Mouse (Mus musculus) c-Kit-positive CD71-positive TER-119-positive erythroid progenitor cells, embryonic 14.5 days (primary cell): ENCODE measurements at regions not wholly inside any gene's neighbourhood (a gene's known extent, or its start where the extent isn't known, plus 50 kb on each side); places are given as distances from the start of the nearest gene placed in this dataset.

Experiments used
- DNase-seq: peaks from one replicate; pipeline ENCODE4 v3.0.0-alpha.2; 2013; ENCODE audit warnings: low spot score

DNA sequence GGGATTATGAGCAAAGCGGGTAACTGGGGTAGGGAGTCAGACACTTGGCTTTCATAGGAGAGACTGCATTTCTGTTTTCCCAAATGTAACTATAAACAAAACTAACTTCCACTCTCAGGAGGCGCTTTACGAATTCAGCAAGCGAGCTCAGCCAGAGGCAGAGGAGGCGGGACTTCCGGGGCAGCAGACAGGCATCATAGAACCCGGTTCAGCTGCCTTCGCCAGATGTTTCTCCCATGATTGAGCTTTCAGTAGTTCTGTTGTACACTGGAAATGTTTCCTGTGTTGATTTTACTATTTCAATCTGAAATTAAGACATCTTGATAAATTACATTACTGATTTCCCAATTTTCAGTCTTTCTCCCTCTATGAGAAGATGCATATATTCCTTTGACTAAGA, 92.9 kb downstream of the Zfp365 start:
- DNase-seq: no peak

DNA sequence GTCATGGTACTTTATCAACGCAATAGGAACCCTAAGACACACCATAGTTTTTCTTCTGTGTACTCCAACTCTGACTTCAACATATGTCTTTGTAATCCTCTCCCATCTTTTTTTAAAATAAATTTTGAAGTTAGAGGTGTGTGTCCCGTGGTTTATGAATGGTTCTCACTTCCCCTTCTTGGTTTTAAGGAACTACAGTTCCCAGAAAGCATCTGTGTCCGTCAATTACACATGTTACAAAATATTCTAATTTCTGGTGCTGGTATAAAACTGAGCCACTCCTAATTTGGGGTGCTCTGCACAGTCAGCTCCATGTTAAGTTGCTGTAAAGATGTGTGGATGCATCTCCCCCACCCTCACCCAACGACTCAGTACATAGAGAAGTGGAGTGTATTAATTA, 98.6 kb downstream of the Zfp365 start:
- no peak for DNase-seq

DNA sequence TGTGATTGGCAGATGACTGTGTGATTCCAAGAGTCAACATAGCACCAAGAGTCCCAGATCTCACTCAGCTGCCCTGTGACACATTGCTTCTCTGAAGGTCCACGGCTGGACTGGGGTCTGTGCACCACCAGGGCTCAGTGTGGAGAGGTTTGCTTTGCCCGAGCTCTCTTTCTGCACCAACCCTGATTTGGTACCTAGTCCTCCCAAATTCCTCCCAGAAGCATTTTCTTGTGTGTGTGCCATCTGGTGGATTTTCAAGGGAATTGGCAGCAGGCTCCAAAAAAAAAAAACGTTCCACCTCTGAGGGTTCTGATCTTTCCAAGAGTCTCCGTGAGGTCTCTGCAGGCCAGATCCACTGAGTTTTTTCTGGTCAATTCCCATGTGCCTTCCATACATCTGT, 107.3 kb downstream of the Zfp365 start:
- no peak for DNase-seq

DNA sequence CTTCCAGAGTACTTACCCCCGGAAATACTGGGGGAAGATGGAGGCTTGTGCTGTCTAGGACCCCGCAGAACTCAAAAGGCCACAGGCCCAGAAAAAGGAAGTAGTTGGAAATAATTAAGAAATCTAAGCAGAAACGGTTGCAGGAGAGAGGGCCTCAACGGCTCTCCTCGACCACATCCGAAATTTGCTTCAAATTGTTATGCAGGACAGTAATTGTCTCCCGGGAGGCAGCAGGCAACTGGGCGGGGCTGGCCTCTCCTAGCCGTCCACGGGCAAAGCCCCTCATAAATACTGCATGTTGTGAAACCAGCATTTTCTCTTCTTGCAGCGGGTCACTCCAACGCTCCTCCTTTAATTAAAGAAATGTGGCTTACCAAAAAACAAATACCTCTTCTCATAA, 107.8 kb downstream of the Zfp365 start:
- DNase-seq: no peak

DNA sequence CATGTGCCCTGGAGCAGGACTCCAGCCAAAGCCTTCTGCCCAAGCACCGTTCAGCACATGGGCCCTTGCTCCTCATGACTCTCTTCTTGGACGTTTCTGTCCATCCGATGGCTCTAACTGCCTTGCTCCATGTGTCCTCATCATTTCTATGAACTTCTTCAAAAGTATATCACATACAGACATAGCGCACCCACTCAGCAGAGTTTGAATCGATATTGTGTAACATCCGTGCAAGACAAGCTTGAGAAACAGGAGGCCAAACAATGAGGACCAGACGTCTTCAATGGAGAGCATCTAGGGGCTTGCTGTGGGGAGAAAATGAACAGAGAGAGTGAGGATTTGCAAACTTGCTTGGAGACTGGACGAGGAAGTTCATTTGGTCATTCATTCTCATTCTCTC, 110.3 kb downstream of the Zfp365 start:
- DNase-seq: no peak

DNA sequence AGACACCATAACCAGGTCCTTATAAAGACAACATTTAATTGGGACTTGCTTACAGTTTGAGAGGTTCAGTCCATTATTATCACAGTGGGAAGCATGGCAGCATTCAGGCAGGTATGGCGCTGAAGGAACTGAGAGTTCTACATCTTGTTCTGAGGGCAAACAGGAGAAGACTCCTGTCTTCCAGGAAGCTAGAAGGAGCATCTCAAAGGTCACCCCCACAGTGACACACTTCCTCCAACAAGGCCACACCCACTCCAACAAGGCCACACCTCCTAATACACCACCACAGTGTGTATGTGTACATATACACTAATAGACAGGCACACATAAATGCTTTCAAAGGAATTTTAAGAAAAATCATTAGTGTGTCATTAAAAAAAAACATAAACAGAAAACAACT, 110.8 kb downstream of the Zfp365 start:
- DNase-seq: no peak

DNA sequence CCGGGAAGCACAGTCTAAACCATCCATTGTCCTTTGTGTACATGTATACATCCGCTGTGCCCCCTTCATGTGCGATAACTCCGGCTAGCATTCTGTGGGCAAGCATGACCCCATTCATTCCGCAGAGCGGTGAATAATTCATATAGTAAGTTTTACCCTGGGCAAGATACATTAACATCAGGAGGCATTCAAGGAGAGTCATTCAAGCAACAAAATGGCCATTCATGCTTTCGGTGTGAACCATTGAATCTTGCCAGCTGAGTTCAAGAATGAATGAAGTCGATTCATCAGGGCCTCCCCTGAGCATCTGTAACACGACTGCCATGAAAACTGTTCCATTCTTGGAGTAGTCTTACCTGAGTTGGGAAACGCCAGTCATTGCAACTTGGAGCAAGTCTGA, 113.5 kb downstream of the Zfp365 start:
- DNase-seq: no peak

DNA sequence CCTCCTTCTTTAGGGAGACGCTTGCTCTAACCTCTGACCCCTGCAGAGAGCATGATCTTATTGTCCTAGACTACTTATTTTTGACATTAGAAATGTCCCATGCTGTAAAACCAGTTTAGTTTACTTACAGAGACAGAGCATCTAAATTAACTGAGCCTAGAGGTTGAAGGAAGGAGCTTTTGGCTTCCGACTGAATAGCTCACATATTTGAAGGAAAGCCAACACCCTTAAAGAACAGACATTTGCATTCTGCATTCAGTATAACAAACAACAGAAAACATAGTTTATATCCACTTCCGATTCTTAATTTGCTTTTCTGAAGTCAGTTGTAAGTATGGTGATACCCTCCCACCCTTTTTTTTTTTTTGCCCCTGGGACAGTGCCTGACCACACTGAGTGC, 119.3 kb downstream of the Zfp365 start:
- no peak for DNase-seq

DNA sequence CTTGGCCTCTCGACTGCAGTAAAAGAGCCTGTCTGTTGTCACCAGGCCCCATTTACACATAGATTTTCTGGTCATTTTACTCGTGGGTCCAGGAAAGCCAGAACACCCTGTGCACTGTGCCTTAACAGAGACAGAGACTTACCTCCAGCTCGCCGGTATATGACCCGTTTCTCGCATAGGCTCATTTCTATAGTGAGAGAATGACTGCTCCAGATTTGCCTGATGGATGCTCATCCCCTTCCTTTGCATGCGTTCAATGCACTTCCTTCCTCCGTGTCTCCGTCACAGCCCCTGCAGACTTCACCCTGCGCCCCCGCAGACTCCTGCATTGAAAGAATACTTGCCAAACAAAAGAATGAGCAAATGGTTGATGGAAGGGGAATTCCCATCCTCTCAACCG, 122.8 kb downstream of the Zfp365 start:
- DNase-seq: no peak

DNA sequence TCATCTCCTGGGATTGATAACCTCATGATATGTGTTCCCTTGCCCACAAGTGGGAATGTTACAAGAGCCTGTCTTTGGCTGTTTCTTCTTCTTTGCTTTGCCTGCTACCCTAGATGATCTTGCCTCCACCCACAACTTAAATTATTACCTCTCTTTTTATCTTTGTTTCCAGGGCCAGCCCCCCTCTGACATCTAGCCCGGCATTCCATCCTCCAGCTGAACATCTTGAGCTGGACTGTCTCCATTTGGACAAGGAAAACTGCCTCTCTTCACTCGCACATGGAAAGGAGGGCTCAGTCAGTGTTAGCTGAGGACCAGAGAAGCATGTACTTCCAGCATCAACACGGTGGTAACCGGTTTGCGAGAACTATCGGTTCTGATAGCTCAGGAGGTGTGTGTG, 124.3 kb downstream of the Zfp365 start:
- no peak for DNase-seq

DNA sequence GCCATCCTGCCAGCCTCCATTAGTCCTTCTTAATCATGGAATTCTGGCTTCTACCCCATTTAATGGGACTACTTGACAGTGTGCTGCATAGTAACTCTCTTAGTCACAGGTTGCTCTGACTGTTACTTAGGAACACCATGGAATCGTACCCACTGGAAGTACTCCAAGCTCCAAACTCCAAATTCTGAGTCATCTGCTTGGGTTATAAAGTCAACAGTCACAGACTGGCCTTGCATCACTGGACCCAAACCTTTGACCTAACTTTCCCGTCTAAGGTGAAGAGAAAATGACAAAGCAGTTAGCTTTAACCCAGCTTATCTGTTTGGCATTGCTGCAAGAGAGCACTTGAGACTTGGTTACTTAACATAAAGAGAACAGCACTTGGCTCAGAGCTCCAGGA, 126.9 kb downstream of the Zfp365 start:
- no peak for DNase-seq

DNA sequence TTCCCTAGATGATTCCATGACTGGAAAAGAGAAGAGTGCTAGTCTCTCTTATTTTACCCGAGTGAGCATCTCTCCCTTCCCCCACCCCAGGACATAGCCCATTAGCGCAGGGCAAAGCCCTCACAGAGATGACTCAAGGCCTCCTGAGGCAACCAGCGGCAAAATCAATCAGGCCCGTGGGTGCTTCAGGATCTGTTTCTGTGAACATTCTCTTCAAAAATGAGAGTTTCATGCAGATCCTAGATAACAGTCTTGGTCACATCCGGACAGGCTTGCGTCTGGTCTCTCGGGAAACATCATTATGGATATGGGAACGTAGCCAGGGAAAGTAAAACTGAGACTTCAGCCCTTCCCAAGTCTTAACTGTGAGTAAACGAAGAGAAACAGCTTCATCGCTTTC, 134.1 kb downstream of the Zfp365 start:
- no peak for DNase-seq

DNA sequence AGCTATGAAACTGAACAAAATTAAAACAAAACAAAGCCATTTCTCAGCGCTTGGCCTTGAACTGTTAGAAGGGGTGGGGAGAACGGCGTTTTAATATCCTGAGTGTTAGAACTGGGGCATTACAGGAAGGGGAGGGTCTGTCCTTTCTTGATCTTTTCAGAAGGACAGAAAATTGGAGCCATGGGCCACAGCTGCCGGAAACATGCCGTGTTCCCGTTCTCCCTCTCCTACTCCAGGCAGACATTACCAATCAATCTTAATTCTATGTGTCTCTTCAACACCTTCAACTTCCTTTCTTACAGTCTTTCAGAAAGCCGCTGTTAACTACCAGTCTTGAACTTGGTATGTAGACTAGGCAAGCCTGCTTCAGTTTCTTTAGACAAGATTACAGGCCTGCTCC, 134.7 kb downstream of the Zfp365 start:
- DNase-seq: no peak

DNA sequence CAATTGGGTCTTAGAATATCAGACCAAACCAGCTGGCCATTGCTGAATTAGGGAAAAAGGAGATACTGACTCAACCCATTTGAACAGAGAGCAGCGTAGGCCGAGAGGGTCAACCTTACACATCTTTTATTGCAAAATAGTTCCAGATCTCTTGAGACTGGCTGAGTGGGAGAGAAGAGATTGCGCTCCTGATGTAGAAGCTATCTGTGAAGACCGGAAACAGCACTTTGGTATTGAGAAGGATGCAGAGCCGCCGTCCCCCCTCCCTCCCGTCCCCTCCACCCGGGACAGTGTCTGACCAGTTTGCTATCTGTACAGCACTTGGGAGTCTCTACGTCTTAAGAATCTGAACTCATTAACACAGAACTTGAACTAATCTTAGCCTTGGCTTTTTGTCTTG, 135.6 kb downstream of the Zfp365 start:
- DNase-seq: no peak

DNA sequence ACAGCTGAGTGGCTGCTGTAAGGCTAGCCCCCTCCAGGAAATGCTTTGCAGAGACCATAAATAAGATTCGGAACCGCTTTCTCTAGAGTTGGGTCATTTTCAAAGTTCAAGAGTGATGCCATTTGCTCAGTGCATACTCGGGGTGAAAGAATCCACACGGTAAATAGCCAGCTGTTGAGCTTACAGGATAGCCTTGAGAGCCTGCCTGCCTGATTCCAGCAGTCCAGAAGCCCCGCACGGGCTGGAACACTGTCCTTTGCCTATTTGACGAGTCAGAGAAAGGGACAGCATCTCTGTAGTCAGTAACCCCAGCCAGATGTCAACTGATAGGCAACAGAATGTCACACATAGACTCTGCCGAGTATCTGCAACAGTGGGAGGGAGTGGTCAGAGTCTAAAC, 140.7 kb downstream of the Zfp365 start:
- DNase-seq: no peak

DNA sequence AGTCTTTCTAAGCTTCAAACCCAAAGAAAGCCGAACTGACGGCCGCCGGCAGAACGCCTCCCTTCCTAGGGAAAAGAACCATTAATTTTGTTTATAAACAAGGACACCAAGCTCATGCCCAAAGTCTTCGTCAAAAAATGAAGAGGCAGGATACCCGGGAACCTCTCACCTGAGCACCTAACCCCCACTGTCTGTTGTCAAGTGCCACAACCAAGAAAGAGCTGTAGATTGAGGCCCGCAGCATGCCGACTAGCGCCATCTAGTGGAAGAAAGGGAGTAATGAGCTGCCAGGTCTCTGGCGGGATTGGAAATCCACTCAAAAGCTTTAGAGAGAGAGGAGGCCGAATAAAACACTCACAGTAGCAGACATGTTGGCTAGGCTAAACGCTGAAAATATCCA, 146.4 kb downstream of the Zfp365 start:
- peak; percentile 27 for DNase-seq

DNA sequence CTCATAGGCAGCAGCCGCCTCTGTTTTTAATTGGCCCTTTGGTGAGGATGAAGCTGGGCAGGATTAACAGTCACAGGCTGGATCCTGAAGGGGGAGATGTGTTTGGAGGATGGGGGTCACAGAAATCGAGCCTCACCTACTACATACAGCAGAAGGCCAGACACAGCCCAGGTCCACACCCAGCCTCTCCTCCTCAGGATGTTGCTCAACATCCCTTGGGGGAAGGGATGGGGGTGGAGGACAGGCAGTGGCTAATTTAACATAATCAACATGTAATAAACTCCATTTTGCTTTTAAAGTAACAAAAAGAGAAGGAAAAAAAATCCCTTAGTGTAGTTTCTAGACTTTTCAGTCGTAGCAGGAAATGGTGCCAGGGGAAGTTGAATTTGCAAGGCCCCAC, 152.0 kb downstream of the Zfp365 start:
- DNase-seq: no peak

DNA sequence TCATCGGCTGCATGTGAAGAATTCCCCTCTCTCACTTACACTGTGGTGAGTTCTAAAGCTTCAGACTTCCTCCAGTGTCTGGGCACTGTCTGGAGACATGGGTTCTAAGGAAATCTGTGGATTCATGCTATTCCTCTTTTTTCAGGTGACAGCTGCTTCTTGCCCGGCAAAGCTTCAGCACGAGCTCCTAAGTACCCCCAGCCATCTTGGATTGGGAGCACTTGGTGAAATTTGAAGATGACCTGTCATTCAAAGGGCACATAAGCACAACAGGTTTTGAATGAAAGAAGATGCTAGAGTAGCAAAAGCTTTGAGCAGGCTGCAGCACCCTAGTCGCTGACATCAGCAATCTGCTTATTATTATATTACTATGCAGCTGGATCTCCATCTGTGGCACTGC, 164.3 kb downstream of the Zfp365 start:
- no peak for DNase-seq

DNA sequence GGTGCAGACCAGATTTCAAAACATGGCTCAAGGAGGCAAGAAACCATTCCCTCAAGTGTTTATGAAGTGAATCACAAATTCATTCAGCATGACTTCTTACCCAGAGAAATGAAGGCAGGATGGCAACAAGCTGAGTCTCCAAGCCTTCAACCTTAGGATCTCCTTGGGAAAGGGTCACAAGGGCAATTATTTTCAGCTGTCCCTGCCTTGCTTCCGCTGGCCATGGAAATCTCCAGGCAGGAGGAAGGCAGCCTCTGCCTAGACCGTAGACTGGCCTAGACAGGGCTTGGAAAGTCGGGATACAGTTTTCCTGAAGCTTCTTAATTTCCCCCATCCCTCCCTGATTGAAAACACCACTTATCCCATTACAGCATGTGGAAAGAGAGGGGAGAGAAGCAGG, 165.0 kb downstream of the Zfp365 start:
- DNase-seq: no peak

DNA sequence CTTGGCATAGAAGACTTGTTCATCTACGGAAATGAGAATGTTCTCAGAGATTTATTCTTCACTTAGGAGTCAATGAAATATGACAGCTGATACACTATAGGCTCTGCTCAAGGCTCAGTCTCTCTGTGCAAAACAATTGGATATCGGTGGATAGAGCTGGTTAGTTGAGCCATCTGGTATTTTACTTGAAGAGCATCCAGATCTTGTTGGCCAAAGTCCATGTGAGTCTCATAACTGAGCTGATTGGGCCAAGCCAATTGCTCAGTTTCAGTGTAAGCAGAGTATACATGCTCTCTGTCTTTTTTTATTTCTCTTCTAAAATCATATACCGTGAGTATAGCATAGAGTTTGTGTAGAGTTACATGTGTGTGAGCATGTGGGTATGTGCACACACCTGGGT, 166.3 kb downstream of the Zfp365 start:
- no peak for DNase-seq

DNA sequence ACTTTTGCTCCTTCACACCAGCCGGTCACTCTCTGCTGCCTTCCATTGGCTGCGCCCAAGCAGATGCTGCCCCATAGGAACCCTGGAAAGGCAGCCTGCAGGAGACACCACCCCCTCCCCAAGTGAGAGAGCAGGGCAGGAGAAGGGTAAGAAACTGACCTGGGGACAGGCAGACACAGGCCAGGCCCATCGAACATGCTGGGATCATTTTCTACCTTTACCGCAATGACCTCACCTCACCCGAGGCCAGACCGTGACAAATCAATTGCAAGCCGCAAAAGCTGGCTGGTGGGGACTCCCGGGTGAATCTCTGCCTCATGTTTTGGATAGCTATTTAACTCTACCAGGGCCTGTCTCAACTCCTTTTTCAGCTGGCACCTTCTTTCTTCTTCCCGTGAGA, 168.9 kb downstream of the Zfp365 start:
- no peak for DNase-seq

DNA sequence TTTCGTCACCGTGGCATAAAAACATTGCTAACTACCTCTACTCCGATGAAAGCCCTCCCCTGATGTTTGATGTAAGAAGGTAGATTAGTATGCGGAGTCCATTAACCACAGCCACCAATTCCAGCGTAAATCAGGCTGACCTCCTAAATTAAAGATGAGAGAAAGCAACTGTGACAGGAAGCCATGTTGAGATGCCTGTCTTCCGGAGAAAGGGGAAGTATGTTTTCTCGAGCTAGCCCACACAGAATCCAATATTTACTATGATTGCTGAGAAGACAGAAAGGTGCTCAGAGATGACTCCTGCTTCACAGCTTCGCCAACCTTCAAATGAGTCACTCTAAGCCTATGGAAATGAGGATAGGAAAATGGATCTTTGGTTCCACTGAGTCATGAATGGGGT, 169.6 kb downstream of the Zfp365 start:
- no peak for DNase-seq

DNA sequence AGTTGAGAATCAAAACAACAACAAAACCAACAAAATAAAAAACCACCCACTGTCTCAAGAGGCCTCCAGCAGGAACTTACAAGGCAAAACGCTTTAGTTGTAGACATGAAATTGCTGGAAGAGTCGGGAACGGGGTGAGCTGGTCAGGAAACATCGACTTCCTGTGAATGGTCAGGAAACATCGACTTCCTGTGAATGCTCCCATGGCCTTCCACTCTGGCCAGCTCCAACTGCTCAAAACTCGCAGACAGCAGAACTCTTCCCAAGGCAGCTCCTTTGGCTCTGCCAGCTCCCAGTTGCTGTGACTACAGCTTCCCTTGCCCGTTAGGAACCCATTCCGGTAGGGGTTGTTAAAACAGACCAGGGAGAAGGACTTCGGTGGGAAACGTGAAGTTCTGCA, 170.2 kb downstream of the Zfp365 start:
- DNase-seq: no peak

DNA sequence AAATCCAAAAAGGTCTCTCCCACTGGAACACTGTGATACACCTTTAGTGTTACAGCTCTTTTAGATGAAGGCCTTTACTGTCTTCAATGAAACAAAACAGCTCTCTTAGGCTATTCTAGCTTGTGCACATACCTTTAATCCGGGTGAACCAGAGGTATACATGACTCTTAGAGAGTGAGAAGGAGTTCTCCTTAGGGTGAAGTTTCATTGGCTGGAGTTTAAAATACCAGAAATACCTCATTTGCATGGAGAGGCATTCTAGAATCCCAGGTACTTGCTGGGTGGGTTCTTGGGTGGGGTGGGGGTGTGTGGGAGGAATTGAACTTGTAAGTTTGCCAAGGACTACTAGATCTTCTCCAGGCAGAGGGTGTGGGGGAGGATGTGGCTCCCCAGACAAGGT, 173.3 kb downstream of the Zfp365 start:
- DNase-seq: no peak

DNA sequence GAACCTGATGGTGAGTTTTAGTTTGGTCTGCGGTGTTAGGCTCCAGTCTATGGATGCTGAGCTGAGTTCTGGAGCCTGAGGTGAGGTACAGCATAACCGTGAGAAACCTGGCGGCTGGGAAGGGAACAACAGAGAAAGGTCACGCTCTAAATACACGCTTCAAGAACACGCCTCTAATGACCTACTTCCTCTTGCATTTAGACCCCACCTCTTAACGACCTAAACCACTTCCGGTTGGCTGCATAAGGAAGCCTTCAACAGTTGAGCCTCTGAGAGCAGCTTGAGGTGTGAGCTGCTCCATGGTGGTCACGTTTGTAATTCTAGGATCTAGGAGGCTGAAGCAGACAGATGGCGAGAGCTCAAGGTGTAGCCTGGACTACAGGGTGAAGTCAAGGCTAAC, 175.8 kb downstream of the Zfp365 start:
- DNase-seq: no peak

DNA sequence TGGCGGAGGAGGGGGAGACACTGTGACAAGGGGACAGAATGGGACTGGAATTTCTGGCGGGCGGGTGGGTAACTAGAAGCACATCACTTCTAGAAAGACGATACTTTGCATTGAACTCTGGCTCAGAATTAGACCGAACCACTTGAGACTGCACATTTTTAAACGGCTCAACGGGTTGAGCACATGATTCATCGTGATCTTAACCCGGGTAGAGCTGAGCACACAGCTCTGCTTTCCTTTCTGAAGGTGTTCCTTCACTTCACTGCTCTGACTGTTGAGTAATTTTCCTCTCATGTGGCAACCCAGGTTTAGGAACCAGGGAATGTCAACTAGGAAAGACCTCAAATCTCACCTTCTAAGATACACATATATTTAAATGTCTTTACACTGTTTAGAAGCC, 180.9 kb downstream of the Zfp365 start:
- DNase-seq: no peak
